Comparison of ENCODE assay signal across 18 mouse cellular contexts in the genomic region with DNA sequence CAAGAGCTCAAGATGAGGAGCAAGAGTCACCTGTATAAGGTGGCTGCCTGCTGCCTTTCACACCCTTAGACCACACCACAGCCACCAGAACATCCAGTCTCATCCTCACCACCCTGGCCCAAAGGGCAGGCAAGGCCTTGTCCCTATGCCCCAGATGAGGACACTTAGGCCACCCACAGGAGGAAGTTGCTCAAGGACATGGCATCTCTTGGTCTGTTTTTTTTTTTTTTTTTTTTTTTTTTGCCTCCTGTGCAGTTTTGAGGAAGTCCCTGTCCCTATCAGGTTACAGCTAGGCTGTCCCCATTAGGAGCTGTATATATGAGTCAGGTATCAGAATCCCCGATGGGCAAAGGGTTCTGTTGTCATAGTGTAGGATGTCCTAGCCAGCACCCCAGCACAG. TPM values are rescaled to one million over a fixed set of nuclear protein-coding genes. Genes with fewer than 3 reads are reported as not detected.
A peak's percentile ranks its signal among the peaks of the same experiment; 100 is the strongest.
DNase-seq lines count a peak whose midpoint lies in the region; ATAC-seq and TF ChIP-seq lines count a peak whose summit lies in the region.
"Had no signal": no experiment of that assay in that cellular context is flagged by ENCODE, and none has a peak within 500 bp of the region (broad histone marks: within the 10 kb centered on the region; RNA-seq: fewer than 3 reads in every experiment).

No protein-coding gene starts in this region.

- peak overlapping the region; percentile 47 for H3K27ac ChIP-seq in left cerebral cortex, adult 2 months
- 0 out of 2 replicates have a peak overlapping the region, but pooled peaks have one; percentile 88 for H3K27ac ChIP-seq in liver, embryonic 12.5 days
- no peak overlapping the region for H3K27ac ChIP-seq in midbrain, embryonic 14.5 days (replicated peaks; ENCODE audit: low read depth, low read length)

- H3K4me3 ChIP-seq in left cerebral cortex, adult 2 months, result no peak overlapping the region
- no peak overlapping the region for H3K4me3 ChIP-seq in liver, embryonic 12.5 days
- H3K4me3 ChIP-seq in midbrain, embryonic 14.5 days (replicated peaks; ENCODE audit: low read depth, low read length), result no peak overlapping the region
- H3K4me3 ChIP-seq: heart, adult 2 months had no signal

- WGBS in liver, embryonic 12.5 days (ENCODE audit: insufficient replicate concordance), result 16% methylated on average over 1 of the region's 1 CpGs
- WGBS in midbrain, embryonic 14.5 days, result 92% methylated on average over 1 of the region's 1 CpGs

- peaks cover 64% of the 10 kb centered on the region for H3K4me1 ChIP-seq in liver, embryonic 12.5 days
- H3K4me1 ChIP-seq in midbrain, embryonic 14.5 days (ENCODE audit: control insufficient read depth, insufficient read depth, low read length), result no peaks in the 10 kb centered on the region

- no peak overlapping the region for H3K4me2 ChIP-seq in liver, embryonic 12.5 days
- no peak overlapping the region for H3K4me2 ChIP-seq in midbrain, embryonic 14.5 days (ENCODE audit: low read length)

- DNase-seq in left cerebral cortex, adult 2 months (ENCODE audit: extremely low spot score in 1 of 2, low spot score in 2 of 2), result no peak
- no peak for DNase-seq in left cerebral cortex, adult 11 months (ENCODE audit: low spot score)
- peak; percentile 75 for DNase-seq in MEL-GATA-1-ER (ENCODE audit: extremely low read depth, low read depth)
- no peak for DNase-seq in midbrain, embryonic 14.5 days
- DNase-seq in retina, embryonic 14.5 days (ENCODE audit: low spot score), result no peak
- DNase-seq: adrenal gland, postnatal 25 days; cerebellum, adult 2 months; embryo, embryonic 11 days; heart, adult 2 months; heart, postnatal 14 days; lung, adult 2 months; thymus, postnatal 14 days had no signal

- no peaks in the 10 kb centered on the region for H3K36me3 ChIP-seq in liver, embryonic 12.5 days
- H3K36me3 ChIP-seq in midbrain, embryonic 14.5 days (ENCODE audit: control insufficient read depth, insufficient read depth, low read length), result no peaks in the 10 kb centered on the region

- H3K9ac ChIP-seq in liver, embryonic 12.5 days, result no peak overlapping the region
- H3K9ac ChIP-seq in midbrain, embryonic 14.5 days (replicated peaks; ENCODE audit: low read length), result no peak overlapping the region

- no peaks in the 10 kb centered on the region for H3K9me3 ChIP-seq in liver, embryonic 12.5 days (replicated peaks)
- H3K9me3 ChIP-seq in midbrain, embryonic 14.5 days (ENCODE audit: control insufficient read depth, low read length), result no peaks in the 10 kb centered on the region

- TF ChIP-seq CTCF in left cerebral cortex, adult 2 months (IDR thresholded peaks at IDR 0.05), result no peak

- no peaks in the 10 kb centered on the region for H3K27me3 ChIP-seq in liver, embryonic 12.5 days (replicated peaks)
- no peaks in the 10 kb centered on the region for H3K27me3 ChIP-seq in midbrain, embryonic 14.5 days (ENCODE audit: control insufficient read depth, insufficient read depth, low read length)

- ATAC-seq in liver, embryonic 12.5 days, result no peak
- peak; percentile 63 for ATAC-seq in neutrophil, adult 5-6 weeks (ENCODE audit: extremely low read depth, insufficient number of reproducible peaks, low FRiP score, poor library complexity, severe bottlenecking)
- no peak for ATAC-seq in midbrain, embryonic 14.5 days (ENCODE audit: low FRiP score, low TSS enrichment)
- ATAC-seq: inflammation-experienced regulatory T-cells, adult 6 months; midbrain, embryonic 16.5 days had no signal

- intact Hi-C loops in left cerebral cortex, adult 2 months (cut with DNase I), result no loop called here

RNA-seq across cellular contexts. Expression of gene Ctsd, which starts 11.4 kb away (rescaled TPM):
- 100 to 1,000 TPM; 304 TPM for total RNA-seq in left cerebral cortex, adult 2 months (2021)
- polyA plus RNA-seq in liver, embryonic 12.5 days (2016; fragmentation: Nextera tagmentation; extraction: Ambion mirVana), result 289 and 295 TPM in 2 replicates
- total RNA-seq in neutrophil, adult 5-6 weeks (2017), result 408 and 447 TPM in 2 replicates
- 208 and 229 TPM in 2 replicates for polyA plus RNA-seq in midbrain, embryonic 14.5 days (2014; fragmentation: Nextera tagmentation; extraction: Ambion mirVana)

RNA-seq across cellular contexts. Expression of gene Gm49369, which starts 16.8 kb away (rescaled TPM):
- 1 to 10 TPM; 4.3 to 4.5 TPM for total RNA-seq in left cerebral cortex, adult 2 months (2021)
- 1.4 TPM in 1 of 2 replicates, not detected in the other for polyA plus RNA-seq in liver, embryonic 12.5 days (2016; fragmentation: Nextera tagmentation; extraction: Ambion mirVana)
- 494 and 495 TPM in 2 replicates for total RNA-seq in neutrophil, adult 5-6 weeks (2017)
- polyA plus RNA-seq in midbrain, embryonic 14.5 days (2014; fragmentation: Nextera tagmentation; extraction: Ambion mirVana), result 1.8 TPM in 1 of 2 replicates, not detected in the other
- polyA plus RNA-seq: heart, adult 2 months; stomach, embryonic 14.5 days had no signal

RNA-seq across cellular contexts. Expression of gene Ifitm10, which starts 25.7 kb away (rescaled TPM):
- total RNA-seq in left cerebral cortex, adult 2 months (2021), result 10 to 100 TPM; 31.4 to 36.1 TPM
- polyA plus RNA-seq in liver, embryonic 12.5 days (2016; fragmentation: Nextera tagmentation; extraction: Ambion mirVana), result 1.5 and 2.5 TPM in 2 replicates
- 0.81 and 0.86 TPM in 2 replicates for total RNA-seq in neutrophil, adult 5-6 weeks (2017)
- polyA plus RNA-seq in midbrain, embryonic 14.5 days (2014; fragmentation: Nextera tagmentation; extraction: Ambion mirVana), result 3.9 and 6.1 TPM in 2 replicates

RNA-seq across cellular contexts. Expression of gene Syt8, which starts 35.4 kb away (rescaled TPM):
- total RNA-seq in left cerebral cortex, adult 2 months (2021), result not detected
- polyA plus RNA-seq in liver, embryonic 12.5 days (2016; fragmentation: Nextera tagmentation; extraction: Ambion mirVana), result not detected in 2 replicates
- total RNA-seq in neutrophil, adult 5-6 weeks (2017), result 1.4 and 3.2 TPM in 2 replicates
- not detected in 2 replicates for polyA plus RNA-seq in midbrain, embryonic 14.5 days (2014; fragmentation: Nextera tagmentation; extraction: Ambion mirVana)
- total RNA-seq: adrenal gland, postnatal 25 days; heart, adult 2 months; heart, postnatal 14 days had no signal
- polyA plus RNA-seq: cerebellum, adult 2 months; heart, adult 2 months; inflammation-experienced regulatory T-cells, adult 6 months; midbrain, embryonic 16.5 days; neural tube, embryonic 14.5 days had no signal

RNA-seq across cellular contexts. Expression of gene Tnni2, which starts 42.4 kb away (rescaled TPM):
- under 1 TPM in 1 of 2 experiments, not detected in 1; 0.50 TPM for total RNA-seq in left cerebral cortex, adult 2 months (2021)
- 1.8 and 2.4 TPM in 2 replicates for polyA plus RNA-seq in liver, embryonic 12.5 days (2016; fragmentation: Nextera tagmentation; extraction: Ambion mirVana)
- total RNA-seq in neutrophil, adult 5-6 weeks (2017), result 18.2 and 31.9 TPM in 2 replicates
- polyA plus RNA-seq in midbrain, embryonic 14.5 days (2014; fragmentation: Nextera tagmentation; extraction: Ambion mirVana), result not detected in 2 replicates
- total RNA-seq: adrenal gland, postnatal 25 days had no signal
- polyA plus RNA-seq: inflammation-experienced regulatory T-cells, adult 6 months had no signal

Comparison
In these comparisons a context has a peak if more than half of its experiments do, and no peak if none do; other contexts are left out.
1. RNA of gene Gm49369, which starts 16.8 kb away (total RNA-seq): 494 to 495 TPM in neutrophil, adult 5-6 weeks; 4.3 to 4.5 TPM in left cerebral cortex, adult 2 months; every median in the first group is over 10 times any median in the second.
2. RNA of gene Ifitm10, which starts 25.7 kb away (total RNA-seq): 31.4 to 36.1 TPM in left cerebral cortex, adult 2 months; 0.81 to 0.86 TPM in neutrophil, adult 5-6 weeks; every median in the first group is over 10 times any median in the second.